Mouse (Mus musculus) G1E (cell line): ENCODE data around the gene Fam71a. TPM values are rescaled to one million over a fixed set of nuclear protein-coding genes. Genes with fewer than 3 reads are reported as not detected.
"Not testable (repeated sequence)": the region's sequence is repeated elsewhere in the genome, so short reads cannot be mapped to it uniquely, and the experiment has no call there.

ENCODE experiments used
- ATAC-seq: 2 replicates; pipeline ENCODE4 v1.8.0; 2016; ENCODE audit warnings: mild to moderate bottlenecking; ENCODE audit not compliant: insufficient number of reproducible peaks, poor library complexity, low FRiP score, severe bottlenecking; ENCODE audit errors: extremely low read depth
- DNase-seq: peaks from one replicate; pipeline ENCODE4 v3.0.0; 2012; ENCODE audit warnings: low spot score
- H3K27me3 ChIP-seq: 2 replicates; pipeline ENCODE4 v1.6.1; 2012; ENCODE audit warnings: mild to moderate bottlenecking, low read length, inconsistent platforms; ENCODE audit not compliant: insufficient read depth
- H3K36me3 ChIP-seq: replicated peaks from 2 replicates; pipeline ENCODE3; 2012; ENCODE audit warnings: mild to moderate bottlenecking, inconsistent platforms
- H3K4me1 ChIP-seq: 2 replicates; pipeline ENCODE4 v1.6.1; 2012; ENCODE audit warnings: low read depth, low read length, inconsistent platforms, mixed read lengths; ENCODE audit not compliant: insufficient read depth
- H3K4me3 ChIP-seq: 2 replicates; pipeline ENCODE4 v1.5.1; 2012; ENCODE audit warnings: low read depth, mild to moderate bottlenecking, inconsistent platforms, low read length, moderate library complexity, mixed read lengths
- H3K9me3 ChIP-seq: replicated peaks from 2 replicates; pipeline ENCODE4 v1.6.1; 2012; ENCODE audit warnings: inconsistent platforms
- CTCF ChIP-seq: IDR thresholded peaks from 2 replicates; pipeline ENCODE4 v1.5.1; 2012; ENCODE audit warnings: low read depth, low read length, inconsistent platforms, mixed read lengths
- GATA1 ChIP-seq: IDR thresholded peaks from 2 replicates; pipeline ENCODE4 v1.6.1; 2012; ENCODE audit warnings: borderline replicate concordance, low read length, inconsistent platforms, mixed read lengths
- GATA2 ChIP-seq: IDR thresholded peaks from 2 replicates; pipeline ENCODE4 v1.6.1; 2012; ENCODE audit warnings: low read depth, low read length, inconsistent platforms, borderline replicate concordance
- POLR2AphosphoS5 ChIP-seq: IDR thresholded peaks from 2 replicates; pipeline ENCODE4 v1.6.1; 2012; ENCODE audit warnings: low read depth, low read length, inconsistent platforms; ENCODE audit not compliant: insufficient replicate concordance
- TAL1 ChIP-seq: conservative IDR thresholded peaks from 2 replicates; pipeline ENCODE4 v1.6.1; 2012; ENCODE audit warnings: low read depth, low read length, inconsistent platforms, mixed read lengths
- polyA plus RNA-seq: library from polyadenylated mRNA; stranded (reverse); fragments of >175 nt; gene quantifications from 2 replicates; pipeline ENCODE4 v1.2.3, GENCODE M21; 2012
- total RNA-seq, 2 experiments: library from RNA; stranded (forward) in 1 of 2; stranded (reverse) in 1 of 2; fragments of 200-1000 nt in 1 of 2; fragments of >200 nt in 1 of 2; fragmentation: Nextera tagmentation in 1 of 2; gene quantifications; 2 replicates each; pipeline ENCODE4 v1.2.3; 2014 to 2017

Gene Fam71a
- total and polyA plus RNA-seq, 3 experiments = 0.05 TPM; not detected in 2

GRCm38 (mm10) chr1:191172487-191172886 lies 7.9 kb upstream of the Fam71a start:
- DNase-seq (no peak), ATAC-seq (no peak)
- TF ChIP-seq GATA2 (no peak), GATA1 (no peak), POLR2AphosphoS5 (no peak), TAL1 (no peak), CTCF (no peak)
- Histone ChIP-seq H3K9me3 (no peaks in the 10 kb centered on the region), H3K27me3 (peaks cover 24% of the 10 kb centered on the region), H3K4me3 (no peak overlapping the region), H3K36me3 (no peaks in the 10 kb centered on the region), H3K4me1 (no peaks in the 10 kb centered on the region)

- Histone ChIP-seq H3K9me3 (no peaks in the 10 kb centered on the region), H3K36me3 (no peaks in the 10 kb centered on the region), H3K4me3 (no peak overlapping the region), H3K4me1 (no peaks in the 10 kb centered on the region), H3K27me3 (peaks cover 20% of the 10 kb centered on the region)
- no peak for ATAC-seq
- TF ChIP-seq POLR2AphosphoS5 = no peak
- no peak for DNase-seq
Measured at GRCm38 (mm10) chr1:191170444-191170843, 5.8 kb upstream of the Fam71a start.

- ATAC-seq (no peak), DNase-seq (no peak)
Measured at GRCm38 (mm10) chr1:191166189-191166588, 1.6 kb upstream of the Fam71a start.

GRCm38 (mm10) chr1:191154314-191154713 lies 10.3 kb downstream of the Fam71a start:
- Histone ChIP-seq H3K36me3 (no peaks in the 10 kb centered on the region), H3K27me3 (peaks cover 14% of the 10 kb centered on the region), H3K4me3 (no peak overlapping the region), H3K9me3 (no peaks in the 10 kb centered on the region), H3K4me1 (peaks cover 9% of the 10 kb centered on the region)
- no peak for TF ChIP-seq POLR2AphosphoS5
- TF ChIP-seq TAL1 = no peak
- TF ChIP-seq CTCF = no peak
- no peak for TF ChIP-seq GATA1
- no peak for TF ChIP-seq GATA2
- DNase-seq (no peak), ATAC-seq (no peak)

More at GRCm38 (mm10) chr1:191166189-191166588, 1.6 kb upstream of the Fam71a start:
- Histone ChIP-seq H3K36me3 (no peaks in the 10 kb centered on the region), H3K4me3 (no peak overlapping the region), H3K4me1 (no peaks in the 10 kb centered on the region), H3K27me3 (peaks cover 18% of the 10 kb centered on the region; the same call in 1 of the 2 replicates), H3K9me3 (no peaks in the 10 kb centered on the region)
- no peak for TF ChIP-seq CTCF
- no peak for TF ChIP-seq POLR2AphosphoS5
- no peak for TF ChIP-seq GATA1
- no peak for TF ChIP-seq TAL1
- no peak for TF ChIP-seq GATA2

- Histone ChIP-seq H3K4me3 (no peak overlapping the region), H3K4me1 (peaks cover 9% of the 10 kb centered on the region), H3K27me3 (peaks cover 14% of the 10 kb centered on the region), H3K36me3 (no peaks in the 10 kb centered on the region), H3K9me3 (no peaks in the 10 kb centered on the region)
- peak; percentile 61 for DNase-seq
- ATAC-seq = no peak
- peak; percentile 96 for TF ChIP-seq CTCF
- TF ChIP-seq TAL1 = no peak
Measured at GRCm38 (mm10) chr1:191153052-191153451, 11.6 kb downstream of the Fam71a start.

GRCm38 (mm10) chr1:191150924-191151605 lies 13.6 kb downstream of the Fam71a start:
- no peaks in the 10 kb centered on the region for H3K9me3 ChIP-seq
- H3K27me3 ChIP-seq = peaks cover 14% of the 10 kb centered on the region
- TF ChIP-seq CTCF (no peak), GATA2 (no peak), TAL1 (no peak), GATA1 (no peak), POLR2AphosphoS5 (no peak)
- no peaks in the 10 kb centered on the region for H3K36me3 ChIP-seq
- DNase-seq = no peak
- peaks cover 9% of the 10 kb centered on the region for H3K4me1 ChIP-seq
- ATAC-seq = no peak
- H3K4me3 ChIP-seq = no peak overlapping the region

GRCm38 (mm10) chr1:191149489-191149888 lies 15.1 kb downstream of the Fam71a start:
- not testable (repeated sequence) for ATAC-seq, H3K9me3 ChIP-seq, H3K36me3 ChIP-seq, H3K4me3 ChIP-seq, H3K4me1 ChIP-seq, DNase-seq
- H3K27me3 ChIP-seq = peaks cover 13% of the 10 kb centered on the region
